Mouse (Mus musculus): ENCODE measurements around the gene Med12l.

Gene Med12l

DNA sequence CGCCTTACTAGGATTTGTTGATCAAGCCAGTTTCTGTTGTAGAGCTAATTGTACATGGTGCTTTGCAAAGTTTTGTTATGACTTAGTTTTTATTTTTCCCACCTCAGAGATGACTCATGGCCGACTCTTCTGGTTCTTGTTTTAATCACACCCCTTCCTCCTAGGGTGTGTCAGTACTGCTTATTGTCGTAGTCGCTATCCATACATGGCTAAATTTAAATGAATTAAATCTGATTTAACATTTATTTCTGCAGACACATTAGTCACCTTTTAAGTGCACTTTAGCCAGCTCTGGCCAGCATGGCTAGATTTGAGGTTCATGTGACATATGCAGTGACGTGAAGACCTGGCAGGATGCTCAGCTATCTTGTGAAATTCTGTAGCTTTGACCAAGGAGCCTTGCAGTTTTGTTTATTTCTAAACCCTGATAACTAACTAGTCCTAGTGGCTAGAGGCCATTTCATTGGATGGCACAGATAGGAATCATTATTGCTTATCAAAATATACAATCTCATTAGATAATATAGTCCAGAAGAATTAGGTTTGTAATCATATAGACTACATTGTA lies 291.0 kb downstream of the Med12l start:
- in situ Hi-C loops (cut with MseI, MboI) = no loop called here

DNA sequence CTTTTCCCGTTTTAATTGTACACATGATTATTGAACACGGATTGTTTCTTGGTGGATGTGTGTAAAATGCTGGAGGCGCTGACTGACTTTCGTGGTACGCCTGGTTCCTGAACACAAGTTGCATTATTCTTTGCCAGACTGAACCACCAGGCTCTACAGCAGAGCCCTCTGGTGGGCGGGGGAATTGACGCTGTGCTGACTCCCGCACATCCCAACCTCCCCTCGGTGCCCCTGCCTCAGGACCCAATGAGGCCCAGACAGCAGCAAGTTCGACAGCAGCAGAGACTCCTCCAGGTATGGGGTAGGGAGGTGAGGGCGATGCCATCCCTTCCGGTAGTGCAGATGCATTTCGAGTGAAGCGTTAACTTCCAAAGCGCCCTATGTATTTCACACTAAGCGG lies 292.0 kb downstream of the Med12l start:
- in situ Hi-C loops (cut with MseI, MboI) = no loop called here

DNA sequence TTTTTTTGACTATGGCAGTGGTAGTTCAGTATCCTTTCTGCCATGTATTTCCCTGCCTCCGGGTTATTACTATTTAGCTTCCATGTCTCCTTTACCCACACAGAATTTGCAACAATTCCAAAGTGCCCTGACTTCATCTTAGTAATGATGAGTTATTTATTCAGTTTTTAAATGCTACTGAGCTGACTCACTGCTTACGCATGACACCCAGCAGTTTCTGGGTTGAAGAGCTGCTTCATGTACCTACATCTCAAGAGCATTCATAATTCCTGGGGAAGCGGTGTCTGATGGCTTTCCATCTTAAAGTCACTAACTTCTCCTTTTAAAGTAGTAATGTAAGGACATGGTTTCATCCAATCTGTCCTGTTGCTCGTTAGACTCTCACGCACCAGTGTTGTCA lies 299.3 kb downstream of the Med12l start:
- in situ Hi-C loops (cut with MseI, MboI) = no loop called here

GRCm38 (mm10) chr3:59305518-59305917 lies 299.9 kb downstream of the Med12l start:
- in situ Hi-C loops (cut with MseI, MboI) = no loop called here

GRCm38 (mm10) chr3:59312610-59313009 lies 307.0 kb downstream of the Med12l start:
- in situ Hi-C loops (cut with MseI, MboI) = no loop called here

DNA sequence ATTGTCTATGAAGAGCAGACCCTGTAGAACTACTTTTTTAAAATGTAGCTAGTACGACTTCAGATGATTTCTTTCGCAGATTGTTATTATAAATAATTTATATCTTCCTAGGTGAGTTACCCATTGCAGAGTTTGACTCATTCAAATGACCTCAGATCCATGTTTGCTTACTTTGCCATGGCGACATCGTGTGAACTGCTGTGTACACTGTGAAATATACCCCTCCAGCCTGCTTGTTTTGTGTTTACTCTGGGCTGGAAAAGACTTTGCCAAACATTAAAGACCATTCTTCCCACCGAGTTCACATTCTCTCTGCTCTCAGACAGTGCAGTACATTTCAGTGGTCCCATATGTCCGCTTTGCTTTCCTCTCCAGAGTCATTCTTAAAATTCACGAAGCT lies 310.5 kb downstream of the Med12l start:
- in situ Hi-C loops (cut with MseI, MboI) = no loop called here

DNA sequence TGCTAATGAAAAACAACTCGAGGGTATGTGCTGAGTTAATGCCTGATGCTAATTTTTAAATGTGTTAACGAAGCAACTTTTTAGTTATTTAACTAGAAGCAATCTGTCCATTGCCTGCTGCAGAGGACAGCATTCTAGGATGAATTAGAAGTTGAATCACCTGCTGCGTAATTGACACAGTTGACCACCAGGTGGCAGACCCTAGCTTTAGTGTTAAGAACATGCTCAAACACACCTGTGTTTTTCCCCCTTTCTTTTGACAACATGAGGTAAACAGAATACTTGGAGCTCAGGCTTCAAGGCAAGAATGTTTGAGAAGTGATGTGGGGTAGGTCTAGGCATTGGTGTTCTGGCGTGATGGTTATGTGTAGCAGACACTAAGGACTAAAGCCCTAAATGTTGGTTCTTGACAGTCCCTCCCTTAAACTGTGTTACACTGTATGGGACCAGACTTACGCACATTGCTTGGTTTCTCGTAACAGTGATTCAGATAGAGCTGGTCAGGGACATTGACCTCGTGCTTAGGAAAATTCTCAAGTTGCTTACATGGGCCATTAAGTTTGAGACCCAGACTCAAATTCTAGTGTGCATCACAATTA lies 315.8 kb downstream of the Med12l start:
- in situ Hi-C loops (cut with MseI, MboI) = loop anchor here in 1 of 2 experiments (10.0 kb wide), 1 partner anchor 423 kb away; no protein-coding TSS in a partner anchor

- in situ Hi-C loops (cut with MseI, MboI) = loop anchor here in 1 of 2 experiments (10.0 kb wide), 1 partner anchor 416 kb away; no protein-coding TSS in a partner anchor
Observed at GRCm38 (mm10) chr3:59328526-59328925, 322.9 kb downstream of the Med12l start.

GRCm38 (mm10) chr3:59341647-59342427 lies 336.2 kb downstream of the Med12l start:
- in situ Hi-C loops (cut with MseI, MboI) = no loop called here

DNA sequence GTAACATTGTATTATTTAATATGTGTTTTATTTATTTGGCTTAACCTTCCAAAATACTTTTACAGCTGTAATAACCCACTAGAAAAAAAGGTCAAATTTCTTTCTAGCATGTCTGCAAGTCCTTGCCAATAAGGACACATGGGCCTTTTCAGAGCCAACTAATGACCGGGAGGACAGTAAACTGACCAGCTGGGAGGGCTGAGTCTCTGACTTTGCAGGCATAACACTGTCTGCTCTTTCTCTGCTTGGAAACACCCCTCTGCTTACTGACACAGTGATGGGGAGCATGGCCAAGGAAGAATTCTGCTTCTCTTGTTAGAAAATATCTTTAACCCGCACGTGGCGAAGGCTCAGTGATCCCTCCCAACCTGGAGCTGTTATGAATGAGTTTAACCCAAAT lies 337.4 kb downstream of the Med12l start:
- in situ Hi-C loops (cut with MseI, MboI) = no loop called here

- in situ Hi-C loops (cut with MseI, MboI) = no loop called here
Observed at GRCm38 (mm10) chr3:59344065-59344905, 338.7 kb downstream of the Med12l start, which contains the start of gene Igsf10. Gene Igsf10 (minus strand): TSS chr3:59344394.

DNA sequence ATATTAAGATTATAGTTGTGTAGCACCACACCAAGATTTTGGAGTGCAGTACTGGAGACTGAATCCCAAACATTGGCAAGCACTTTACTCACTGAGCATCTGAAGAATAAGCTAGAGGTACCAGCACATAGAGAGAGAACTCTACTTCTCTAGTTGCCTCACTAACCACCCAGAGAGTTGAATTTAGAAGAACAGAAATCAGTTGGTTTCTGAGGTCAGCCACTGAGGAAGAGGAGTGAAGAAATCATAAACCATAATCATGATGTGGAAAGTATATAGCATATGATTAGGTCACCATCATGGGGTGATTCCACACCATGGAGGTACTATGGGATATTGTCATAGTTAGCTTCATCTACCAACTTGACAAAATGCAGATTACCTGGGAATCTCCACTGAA lies 346.1 kb downstream of the Med12l start:
- in situ Hi-C loops (cut with MseI, MboI) = no loop called here

GRCm38 (mm10) chr3:59354156-59354555 lies 348.5 kb downstream of the Med12l start:
- in situ Hi-C loops (cut with MseI, MboI) = no loop called here

DNA sequence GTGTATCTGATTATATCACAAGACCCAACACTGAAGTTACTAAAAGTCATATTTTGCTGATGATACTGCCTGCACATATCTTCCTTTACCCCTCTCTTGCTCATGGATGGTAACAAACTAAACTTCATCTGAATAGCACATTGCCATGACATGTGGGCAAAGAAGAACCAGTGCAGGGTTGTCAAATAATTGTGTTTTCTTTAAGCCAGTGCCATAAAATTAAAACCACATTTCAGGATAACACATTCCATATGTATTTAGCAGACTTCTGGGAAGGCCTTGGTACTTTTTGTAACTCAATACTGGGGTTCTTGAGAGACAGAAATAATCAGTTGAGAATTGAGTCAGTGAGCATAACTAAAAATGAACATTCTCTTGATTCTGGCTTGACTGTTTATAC lies 354.5 kb downstream of the Med12l start:
- in situ Hi-C loops (cut with MseI, MboI) = no loop called here

DNA sequence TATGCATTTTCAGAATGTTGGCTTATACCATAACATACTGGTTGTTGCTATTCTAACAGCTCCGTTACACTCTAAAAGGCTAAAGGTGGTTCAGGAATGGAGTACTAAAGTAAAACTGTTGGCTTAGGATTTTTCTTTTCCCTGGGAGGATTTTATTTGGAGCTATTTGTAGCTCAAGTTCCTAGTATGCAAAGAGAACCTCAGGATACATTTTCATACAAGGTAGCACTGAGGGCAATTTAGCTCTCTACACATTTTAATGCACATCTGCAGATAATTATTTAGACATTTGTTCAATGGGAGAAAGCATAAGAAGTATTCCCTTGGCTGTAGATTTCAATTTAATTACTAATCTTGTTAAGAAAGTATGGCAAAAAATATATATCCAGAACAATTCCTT lies 356.3 kb downstream of the Med12l start:
- in situ Hi-C loops (cut with MseI, MboI) = no loop called here

Data from mouse trophoblast stem cell (cell line).